Mouse (Mus musculus): Measurements from ENCODE around the gene Aatk. TPM values are rescaled to one million over a fixed set of nuclear protein-coding genes. Genes with fewer than 3 reads are reported as not detected.

The Aatk gene
- polyA plus RNA-seq, 1 experiment: 5.4 TPM

DNA sequence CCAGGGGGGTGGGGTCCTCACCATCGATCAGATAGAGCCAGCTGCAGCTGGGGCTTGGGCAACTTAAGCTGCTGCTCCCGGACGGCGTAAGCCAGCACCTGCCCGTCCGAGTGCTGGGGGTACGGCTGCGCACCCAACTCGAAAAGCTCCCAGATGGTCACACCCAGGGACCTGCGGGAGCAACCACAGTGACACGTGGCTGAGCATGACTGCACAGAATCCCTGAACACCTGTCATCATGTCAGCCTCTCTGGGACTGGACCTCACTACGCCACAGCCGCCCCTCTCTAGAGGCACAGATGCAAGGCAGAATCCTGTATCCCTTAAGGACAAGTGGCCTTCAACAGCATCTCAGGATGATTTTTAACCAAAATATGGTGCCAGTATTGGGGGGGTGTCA, 34.3 kb downstream of the Aatk start:
- TF ChIP-seq FLI1 (IDR thresholded peaks at IDR 0.05; ENCODE audit: low read length) (no peak), GATA1 (IDR thresholded peaks at IDR 0.05; ENCODE audit: borderline replicate concordance, low read length) (no peak)
- Histone ChIP-seq H3K36me3 (replicated peaks; ENCODE audit: low read length) (peaks cover 66% of the 10 kb centered on the region), H3K4me3 (replicated peaks) (no peak overlapping the region), H3K4me1 (peaks cover 25% of the 10 kb centered on the region), H3K27me3 (replicated peaks) (peaks cover 82% of the 10 kb centered on the region), H3K9me3 (no peaks in the 10 kb centered on the region)

GRCm38 (mm10) chr11:120011761-120012560, 35.0 kb downstream of the Aatk start:
- no peak overlapping the region for H3K4me3 ChIP-seq (replicated peaks)
- H3K27me3 ChIP-seq (replicated peaks): peaks cover 80% of the 10 kb centered on the region
- peaks cover 66% of the 10 kb centered on the region for H3K36me3 ChIP-seq (replicated peaks; ENCODE audit: low read length)
- H3K9me3 ChIP-seq: no peaks in the 10 kb centered on the region
- H3K4me1 ChIP-seq: peaks cover 25% of the 10 kb centered on the region
- TF ChIP-seq FLI1 (IDR thresholded peaks at IDR 0.05; ENCODE audit: low read length) (no peak), GATA1 (IDR thresholded peaks at IDR 0.05; ENCODE audit: borderline replicate concordance, low read length) (no peak)

GRCm38 (mm10) chr11:120011114-120011760, 35.7 kb downstream of the Aatk start:
- H3K4me3 ChIP-seq (replicated peaks): no peak overlapping the region
- no peaks in the 10 kb centered on the region for H3K9me3 ChIP-seq
- H3K27me3 ChIP-seq (replicated peaks): peaks cover 79% of the 10 kb centered on the region
- peaks cover 71% of the 10 kb centered on the region for H3K36me3 ChIP-seq (replicated peaks; ENCODE audit: low read length)
- no peak for TF ChIP-seq FLI1 (IDR thresholded peaks at IDR 0.05; ENCODE audit: low read length)
- no peak for TF ChIP-seq GATA1 (IDR thresholded peaks at IDR 0.05; ENCODE audit: borderline replicate concordance, low read length)
- peaks cover 25% of the 10 kb centered on the region for H3K4me1 ChIP-seq

DNA sequence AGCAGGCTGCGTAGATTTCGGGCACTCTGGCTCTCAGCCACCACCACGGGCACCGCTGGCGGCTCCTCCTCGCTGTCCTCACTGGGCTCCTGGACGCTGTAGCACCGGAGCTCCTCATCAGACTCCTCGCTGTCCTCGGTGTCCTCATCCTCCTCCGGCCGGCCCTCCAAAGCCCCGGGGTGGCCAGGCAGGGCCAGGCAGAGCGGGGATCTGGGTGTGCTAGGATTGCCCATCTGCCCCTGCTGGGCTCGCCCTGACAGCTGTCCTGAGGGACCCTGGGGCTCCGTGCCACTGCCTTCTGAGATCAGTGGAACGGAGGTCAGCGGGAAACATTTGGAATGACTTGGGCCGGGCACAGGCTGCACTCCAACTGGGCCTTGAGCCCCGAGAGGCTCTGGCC, 37.0 kb downstream of the Aatk start:
- TF ChIP-seq GATA1 (IDR thresholded peaks at IDR 0.05; ENCODE audit: borderline replicate concordance, low read length) (no peak), FLI1 (IDR thresholded peaks at IDR 0.05; ENCODE audit: low read length) (no peak)
- peaks cover 81% of the 10 kb centered on the region for H3K27me3 ChIP-seq (replicated peaks)

GRCm38 (mm10) chr11:120008956-120009355, 38.0 kb downstream of the Aatk start:
- Histone ChIP-seq H3K9me3 (no peaks in the 10 kb centered on the region), H3K4me3 (replicated peaks) (no peak overlapping the region), H3K36me3 (replicated peaks; ENCODE audit: low read length) (peaks cover 66% of the 10 kb centered on the region), H3K27me3 (replicated peaks) (peaks cover 82% of the 10 kb centered on the region), H3K4me1 (peaks cover 15% of the 10 kb centered on the region)
- no peak for TF ChIP-seq FLI1 (IDR thresholded peaks at IDR 0.05; ENCODE audit: low read length)
- TF ChIP-seq GATA1 (IDR thresholded peaks at IDR 0.05; ENCODE audit: borderline replicate concordance, low read length): no peak

More for the DNA sequence above, 37.0 kb downstream of the Aatk start:
- Histone ChIP-seq H3K4me1 (peaks cover 19% of the 10 kb centered on the region), H3K36me3 (replicated peaks; ENCODE audit: low read length) (peaks cover 71% of the 10 kb centered on the region), H3K4me3 (replicated peaks) (no peak overlapping the region), H3K9me3 (no peaks in the 10 kb centered on the region)

GRCm38 (mm10) chr11:120008501-120008900, 38.5 kb downstream of the Aatk start:
- Histone ChIP-seq H3K9me3 (no peaks in the 10 kb centered on the region), H3K36me3 (replicated peaks; ENCODE audit: low read length) (peaks cover 68% of the 10 kb centered on the region), H3K4me3 (replicated peaks) (no peak overlapping the region), H3K4me1 (peaks cover 14% of the 10 kb centered on the region), H3K27me3 (replicated peaks) (peaks cover 85% of the 10 kb centered on the region)
- TF ChIP-seq GATA1 (IDR thresholded peaks at IDR 0.05; ENCODE audit: borderline replicate concordance, low read length) (no peak), FLI1 (IDR thresholded peaks at IDR 0.05; ENCODE audit: low read length) (no peak)

GRCm38 (mm10) chr11:120007496-120008080, 39.4 kb downstream of the Aatk start:
- Histone ChIP-seq H3K4me1 (peaks cover 15% of the 10 kb centered on the region), H3K4me3 (replicated peaks) (no peak overlapping the region), H3K27me3 (replicated peaks) (peaks cover 90% of the 10 kb centered on the region), H3K9me3 (no peaks in the 10 kb centered on the region), H3K36me3 (replicated peaks; ENCODE audit: low read length) (peaks cover 73% of the 10 kb centered on the region)
- TF ChIP-seq FLI1 (IDR thresholded peaks at IDR 0.05; ENCODE audit: low read length) (no peak), GATA1 (IDR thresholded peaks at IDR 0.05; ENCODE audit: borderline replicate concordance, low read length) (no peak)

DNA sequence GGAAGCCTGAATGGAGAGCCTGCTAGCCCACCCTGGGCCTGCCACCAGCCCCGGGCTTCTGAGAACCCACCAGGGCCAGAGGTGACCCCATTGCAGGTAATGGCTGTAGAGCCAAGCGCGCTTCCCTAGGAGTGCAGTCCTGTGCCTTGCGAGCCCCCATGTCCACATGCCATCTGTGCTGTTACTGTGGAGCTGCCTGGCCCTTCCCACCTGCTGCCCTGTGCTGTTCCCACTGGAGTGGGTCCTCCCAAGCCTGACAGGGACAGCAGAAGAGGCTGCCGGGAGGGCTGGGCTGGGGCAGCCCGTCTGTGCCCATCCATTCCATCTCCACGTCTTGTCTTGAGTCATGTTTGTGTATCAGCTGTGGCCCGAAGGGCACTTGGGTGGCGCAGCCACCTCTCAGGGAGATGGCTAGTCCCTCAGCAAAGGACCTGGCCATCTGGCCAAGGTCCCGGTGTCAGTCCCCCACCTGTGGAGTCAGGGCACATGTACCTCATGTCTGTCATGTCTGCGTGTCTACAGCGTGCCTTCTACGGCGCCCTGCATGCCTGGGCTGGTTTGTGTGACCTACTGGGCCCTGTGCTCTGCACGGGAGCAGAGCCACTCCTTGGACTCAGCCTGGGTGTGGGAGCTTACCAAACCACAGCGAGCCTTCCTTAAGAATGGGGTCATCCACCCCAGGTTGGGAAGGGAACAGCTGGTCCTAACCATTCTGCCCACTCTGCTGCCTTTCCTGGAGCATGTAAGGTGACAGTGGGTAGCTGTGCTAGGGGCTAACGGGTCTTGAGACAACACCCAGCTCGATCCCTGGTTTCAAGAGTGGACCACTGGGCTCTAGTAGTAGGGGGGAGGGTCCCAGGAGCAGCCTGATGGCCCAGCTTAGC, 41.3 kb downstream of the Aatk start:
- no peak for TF ChIP-seq GATA1 (IDR thresholded peaks at IDR 0.05; ENCODE audit: borderline replicate concordance, low read length)
- no peak for TF ChIP-seq FLI1 (IDR thresholded peaks at IDR 0.05; ENCODE audit: low read length)
- Histone ChIP-seq H3K27me3 (replicated peaks) (peaks cover 85% of the 10 kb centered on the region), H3K36me3 (replicated peaks; ENCODE audit: low read length) (peaks cover 67% of the 10 kb centered on the region), H3K4me1 (peaks cover 12% of the 10 kb centered on the region), H3K9me3 (no peaks in the 10 kb centered on the region), H3K4me3 (replicated peaks) (no peak overlapping the region)

DNA sequence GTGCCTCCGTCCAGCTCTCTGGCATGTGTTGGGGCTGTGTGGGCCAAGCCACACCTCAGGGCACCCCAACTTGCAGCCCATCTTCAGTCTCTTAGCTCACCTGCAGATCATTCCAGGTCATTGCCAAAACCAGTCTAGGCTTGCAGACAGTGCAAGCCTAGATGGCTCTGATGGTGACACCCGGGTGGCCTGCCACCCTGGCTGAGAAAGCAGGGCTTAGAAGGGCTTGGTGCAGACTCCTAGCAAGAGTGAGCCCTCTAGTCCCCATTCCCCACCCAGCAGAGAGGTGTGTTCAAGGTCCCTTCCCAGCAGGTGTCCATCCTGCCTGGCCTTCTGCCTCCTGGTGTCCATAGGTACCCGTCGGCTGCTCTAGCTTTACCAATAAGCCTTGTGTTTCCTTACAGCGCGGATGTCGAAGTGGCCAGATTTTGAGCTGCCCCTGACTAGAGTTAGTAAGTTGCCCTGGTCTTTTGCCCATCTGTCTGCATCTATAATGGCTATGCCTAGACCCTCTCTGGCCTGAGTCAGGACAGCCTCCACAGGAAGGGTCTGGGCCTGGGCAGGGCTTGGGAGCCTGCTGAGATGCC, 44.2 kb downstream of the Aatk start:
- TF ChIP-seq FLI1 (IDR thresholded peaks at IDR 0.05; ENCODE audit: low read length): no peak
- TF ChIP-seq GATA1 (IDR thresholded peaks at IDR 0.05; ENCODE audit: borderline replicate concordance, low read length): no peak
- peaks cover 88% of the 10 kb centered on the region for H3K27me3 ChIP-seq (replicated peaks)
- no peak overlapping the region for H3K4me3 ChIP-seq (replicated peaks)
- peaks cover 12% of the 10 kb centered on the region for H3K4me1 ChIP-seq
- peaks cover 77% of the 10 kb centered on the region for H3K36me3 ChIP-seq (replicated peaks; ENCODE audit: low read length)
- no peaks in the 10 kb centered on the region for H3K9me3 ChIP-seq
